Mouse (Mus musculus): ENCODE measurements around the gene Flnc.
"Not testable (repeated sequence)": the region's sequence is repeated elsewhere in the genome, so short reads cannot be mapped to it uniquely, and the experiment has no call there.

Gene Flnc

GRCm38 (mm10) chr6:29433038-29433803, at the start of gene Flnc:
Gene Flnc (plus strand): TSS chr6:29433256.
- peak; percentile 11 for DNase-seq

GRCm38 (mm10) chr6:29388052-29388518, 45.0 kb upstream of the Flnc start, which contains the start of gene Opn1sw:
Gene Opn1sw (minus strand): TSS chr6:29388468.
- DNase-seq: peak; percentile 16

GRCm38 (mm10) chr6:29388606-29389080, 44.4 kb upstream of the Flnc start:
- DNase-seq: peak; percentile 94

GRCm38 (mm10) chr6:29389425-29389824, 43.6 kb upstream of the Flnc start:
- no peak for DNase-seq

GRCm38 (mm10) chr6:29390500-29390899, 42.6 kb upstream of the Flnc start:
- DNase-seq: not testable (repeated sequence)

- DNase-seq: not testable (repeated sequence)
Measured at GRCm38 (mm10) chr6:29391241-29391640, 41.8 kb upstream of the Flnc start.

GRCm38 (mm10) chr6:29391802-29392201, 41.3 kb upstream of the Flnc start:
- DNase-seq: no peak

- no peak for DNase-seq
Measured at GRCm38 (mm10) chr6:29394286-29394685, 38.8 kb upstream of the Flnc start.

GRCm38 (mm10) chr6:29395910-29396713, 36.9 kb upstream of the Flnc start, which contains the start of gene Ccdc136:
Gene Ccdc136 (plus strand): TSS chr6:29396309.
- DNase-seq: peak; percentile 81

GRCm38 (mm10) chr6:29396714-29397540, 36.1 kb upstream of the Flnc start:
- DNase-seq: no peak

GRCm38 (mm10) chr6:29397575-29397974, 35.5 kb upstream of the Flnc start:
- DNase-seq: no peak

GRCm38 (mm10) chr6:29399851-29400250, 33.2 kb upstream of the Flnc start:
- DNase-seq: no peak

- DNase-seq: peak; percentile 12
Measured at GRCm38 (mm10) chr6:29402693-29403342, 30.2 kb upstream of the Flnc start.

- no peak for DNase-seq
Measured at GRCm38 (mm10) chr6:29406412-29406811, 26.6 kb upstream of the Flnc start.

- no peak for DNase-seq
Measured at GRCm38 (mm10) chr6:29415446-29415845, 17.6 kb upstream of the Flnc start.

GRCm38 (mm10) chr6:29420596-29420995, 12.5 kb upstream of the Flnc start:
- no peak for DNase-seq

- no peak for DNase-seq
Measured at GRCm38 (mm10) chr6:29425118-29425517, 7.9 kb upstream of the Flnc start.

- no peak for DNase-seq
Measured at GRCm38 (mm10) chr6:29426331-29426730, 6.7 kb upstream of the Flnc start.

- no peak for DNase-seq
Measured at GRCm38 (mm10) chr6:29428171-29428570, 4.9 kb upstream of the Flnc start.

GRCm38 (mm10) chr6:29430681-29431420, 2.2 kb upstream of the Flnc start:
- no peak for DNase-seq

GRCm38 (mm10) chr6:29431473-29431872, 1.6 kb upstream of the Flnc start:
- no peak for DNase-seq

Measured in lung, postnatal 36 days (tissue).